Mouse (Mus musculus): ENCODE data around the gene Rhou.

Gene Rhou

GRCm38 (mm10) chr8:123697329-123697728 is 43.6 kb downstream of the Rhou start:
- DNase-seq = no peak

GRCm38 (mm10) chr8:123700399-123701070 is 46.8 kb downstream of the Rhou start:
- DNase-seq = no peak

DNA sequence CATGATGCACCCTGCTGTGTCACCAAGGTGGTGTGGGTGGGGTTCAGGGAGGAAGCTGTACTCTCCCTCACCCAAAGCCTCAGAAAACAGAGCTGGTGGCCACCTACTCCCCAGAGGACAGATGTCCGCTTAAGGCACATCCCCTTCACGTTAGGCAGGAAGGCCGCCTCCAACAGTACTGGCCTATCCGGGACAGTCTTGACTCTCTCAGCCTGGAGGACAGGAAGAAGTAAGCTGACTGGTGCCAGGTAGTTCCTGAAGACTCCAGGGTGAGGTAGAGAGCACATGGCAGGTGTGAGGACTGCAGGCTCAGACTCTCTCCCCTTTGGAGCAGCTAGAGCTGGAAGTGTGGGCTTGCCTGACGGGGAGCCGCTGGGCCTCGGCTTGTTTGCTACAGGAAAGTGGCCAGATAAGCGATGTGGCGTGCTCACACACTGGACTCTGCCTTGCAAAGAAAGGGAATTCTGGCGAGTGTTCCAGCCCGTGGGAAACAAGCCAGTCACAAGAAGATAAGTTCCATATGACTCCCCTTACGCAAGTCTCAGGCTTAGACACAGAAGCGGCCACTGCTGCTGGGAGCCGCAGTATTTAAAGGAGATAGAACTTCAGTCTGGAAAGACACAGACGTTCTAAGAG is 48.3 kb downstream of the Rhou start:
- DNase-seq = peak in 1 of 2 experiments; percentile 10

DNA sequence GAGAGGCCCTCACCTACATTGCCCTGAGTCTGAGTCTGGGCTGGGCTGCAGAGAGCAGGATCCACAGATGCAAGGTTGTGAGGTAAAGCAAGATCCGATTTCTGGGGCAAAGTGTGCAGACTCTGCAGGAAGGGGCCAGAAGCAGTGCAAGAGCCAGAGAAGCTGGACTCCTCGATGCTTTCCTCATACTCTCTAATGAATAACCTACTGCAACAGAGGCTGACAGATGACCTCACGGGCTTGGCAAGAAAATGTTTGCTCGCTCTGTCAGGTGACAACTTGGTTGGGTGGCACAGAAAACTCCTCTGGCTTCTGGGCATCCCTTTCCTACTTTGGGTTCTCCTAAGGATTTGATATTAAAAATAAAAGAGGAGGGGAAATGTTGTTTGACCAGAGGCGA is 51.6 kb downstream of the Rhou start:
- peak in 1 of 2 experiments; percentile 52 for DNase-seq

DNA sequence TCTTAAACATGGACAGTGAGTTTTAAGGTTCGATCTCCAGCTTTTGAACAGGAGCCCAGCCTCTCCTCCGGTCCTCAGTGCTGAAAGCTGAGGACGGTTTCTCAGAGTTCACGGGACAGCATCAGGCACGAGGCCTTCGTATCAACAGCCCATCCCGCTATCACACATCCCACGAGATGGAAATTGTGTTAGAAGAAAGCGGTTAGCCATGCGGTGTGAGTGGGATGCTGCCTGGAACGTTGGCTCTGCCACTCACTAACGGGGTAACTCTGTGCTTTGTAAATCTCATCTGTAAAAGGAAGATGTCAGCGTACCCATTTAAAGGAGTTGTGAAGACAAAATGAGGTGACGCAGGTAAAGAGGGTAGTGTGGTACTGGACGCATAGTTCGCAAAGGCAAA is 53.4 kb downstream of the Rhou start:
- no peak for DNase-seq

GRCm38 (mm10) chr8:123708729-123709128 is 55.0 kb downstream of the Rhou start:
- DNase-seq = no peak

DNA sequence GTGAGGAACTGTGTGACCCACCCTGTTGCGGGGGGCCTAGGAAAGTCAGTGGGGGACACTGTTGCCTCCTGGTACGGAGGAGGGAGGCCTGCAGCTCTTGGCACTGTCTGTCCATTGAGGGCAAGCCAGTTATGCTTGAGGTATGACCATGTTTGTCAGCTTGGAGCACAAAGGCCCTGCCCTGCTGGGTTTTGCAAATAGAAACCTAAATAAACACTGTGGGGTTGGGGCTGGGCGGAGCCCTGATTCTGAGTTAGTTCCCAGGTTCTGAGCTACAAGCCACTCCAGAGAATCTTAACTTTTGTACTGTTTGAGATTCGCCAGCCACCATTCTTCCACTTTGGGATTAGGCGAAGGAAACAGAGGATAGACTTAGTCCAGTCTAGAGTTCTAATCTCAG is 56.6 kb downstream of the Rhou start:
- no peak for DNase-seq
